Mouse (Mus musculus) limb, embryonic 10.5 days (tissue): ENCODE data around the gene H2-T23. TPM values are rescaled to one million over a fixed set of nuclear protein-coding genes. Genes with fewer than 3 reads are reported as not detected.

Experiments used
- DNase-seq: peaks from one replicate; pipeline ENCODE4 v3.0.0-alpha.2; 2017; ENCODE audit warnings: low spot score
- H3K27ac ChIP-seq: fragments of 300-500 bp; sonication (generic); 2 replicates; pipeline ENCODE4 v1.5.1; 2016; ENCODE audit warnings: mild to moderate bottlenecking
- H3K27me3 ChIP-seq: fragments of 300-500 bp; sonication (generic); 2 replicates; pipeline ENCODE4 v1.6.1; 2016; ENCODE audit warnings: low read depth, mild to moderate bottlenecking; ENCODE audit not compliant: poor library complexity, severe bottlenecking
- H3K36me3 ChIP-seq: fragments of 300-500 bp; sonication (generic); 2 replicates; pipeline ENCODE4 v1.6.1; 2016; ENCODE audit warnings: mild to moderate bottlenecking, moderate library complexity
- H3K4me1 ChIP-seq: fragments of 300-500 bp; sonication (generic); 2 replicates; pipeline ENCODE4 v1.6.1; 2016
- H3K4me3 ChIP-seq: fragments of 300-500 bp; sonication (generic); 2 replicates; pipeline ENCODE4 v1.5.1; 2016; ENCODE audit warnings: mild to moderate bottlenecking, moderate library complexity
- H3K9me3 ChIP-seq: fragments of 300-500 bp; sonication (generic); replicated peaks from 2 replicates; pipeline ENCODE4 v1.6.1; 2016; ENCODE audit warnings: mild to moderate bottlenecking
- WGBS: fragments of 180-500 bp; shearing (Covaris S2); methylation state at CpG from one replicate; pipeline ENCODE4 v1.1.7; 2016; 5-methylcytosine and 5-hydroxymethylcytosine counted together
- polyA plus RNA-seq: library from polyadenylated mRNA; unstranded; fragments of >200 nt; fragmentation: Nextera tagmentation; extraction: Ambion mirVana; gene quantifications from 2 replicates; pipeline ENCODE4 v1.2.1, GENCODE M21; 2016

Gene H2-T23
- polyA plus RNA-seq, 1 experiment from 2014 or later, result 1.5 TPM

DNA sequence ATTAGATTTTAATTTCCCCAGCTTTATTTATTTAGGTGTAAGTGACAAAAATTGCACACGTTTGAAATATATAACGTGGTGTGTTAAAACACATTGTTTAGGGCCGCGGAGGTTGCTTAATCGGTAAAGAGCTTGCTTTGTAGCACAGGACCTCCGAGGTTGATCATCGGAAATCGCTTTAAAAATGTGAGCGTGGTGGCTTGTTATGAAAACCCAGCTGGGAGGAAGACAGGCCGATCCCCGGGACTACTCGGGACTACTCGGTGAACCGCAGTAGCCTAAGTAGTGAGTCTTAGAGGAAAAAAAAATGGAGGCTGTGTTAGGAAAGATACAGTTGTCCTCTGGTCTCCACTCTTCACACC, 37.8 kb downstream of the H2-T23 start:
- DNase-seq, result peak; percentile 32
- WGBS, result 4% methylated on average over 14 of the region's 14 CpGs
- Histone ChIP-seq H3K4me1 (peaks cover 16% of the 10 kb centered on the region), H3K4me3 (peak overlapping the region; percentile 64), H3K9me3 (no peaks in the 10 kb centered on the region), H3K27me3 (no peaks in the 10 kb centered on the region), H3K36me3 (peaks cover 2% of the 10 kb centered on the region; the same call in 1 of the 2 replicates), H3K27ac (peak overlapping the region; percentile 72)

DNA sequence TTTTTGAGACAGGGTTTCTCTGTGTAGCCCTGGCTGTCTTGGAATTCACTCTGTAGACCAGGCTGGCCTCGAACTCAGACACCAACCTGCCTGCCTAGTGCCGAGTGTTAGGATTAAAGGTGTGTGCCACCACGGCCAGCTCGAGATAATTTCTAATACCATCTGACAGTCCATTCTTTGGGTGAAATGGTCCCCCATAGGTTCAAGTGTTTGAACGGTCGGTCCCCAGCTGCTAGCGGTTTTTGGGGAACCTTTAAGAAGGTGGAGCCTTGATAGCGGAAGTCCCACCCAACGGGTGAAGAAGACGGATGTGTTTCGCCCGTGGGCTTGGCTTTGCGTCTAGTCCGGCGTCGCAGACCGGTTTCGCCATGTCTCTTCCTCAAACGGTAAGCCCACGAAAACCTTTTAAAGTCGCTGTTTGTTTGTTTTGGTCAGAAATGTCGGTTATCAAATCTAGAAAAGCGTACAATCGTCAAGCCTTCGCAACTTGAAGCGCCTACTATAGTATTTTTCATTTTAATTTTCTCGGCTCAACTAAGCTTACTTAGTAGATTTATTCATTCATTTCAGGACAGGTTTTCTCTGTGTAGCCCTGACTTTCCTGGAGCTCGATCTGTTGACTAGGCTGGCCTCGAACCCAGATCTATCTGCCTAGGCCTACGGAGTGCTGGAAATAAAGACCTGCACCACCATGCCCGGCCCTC, 38.3 kb downstream of the H2-T23 start:
- Histone ChIP-seq H3K27me3 (no peaks in the 10 kb centered on the region), H3K9me3 (no peaks in the 10 kb centered on the region), H3K4me3 (peak overlapping the region; percentile 64), H3K36me3 (peaks cover 7% of the 10 kb centered on the region), H3K27ac (peak overlapping the region; percentile 72), H3K4me1 (peaks cover 16% of the 10 kb centered on the region)
- 4% methylated on average over 31 of the region's 31 CpGs for WGBS
- DNase-seq, result peak; percentile 81

DNA sequence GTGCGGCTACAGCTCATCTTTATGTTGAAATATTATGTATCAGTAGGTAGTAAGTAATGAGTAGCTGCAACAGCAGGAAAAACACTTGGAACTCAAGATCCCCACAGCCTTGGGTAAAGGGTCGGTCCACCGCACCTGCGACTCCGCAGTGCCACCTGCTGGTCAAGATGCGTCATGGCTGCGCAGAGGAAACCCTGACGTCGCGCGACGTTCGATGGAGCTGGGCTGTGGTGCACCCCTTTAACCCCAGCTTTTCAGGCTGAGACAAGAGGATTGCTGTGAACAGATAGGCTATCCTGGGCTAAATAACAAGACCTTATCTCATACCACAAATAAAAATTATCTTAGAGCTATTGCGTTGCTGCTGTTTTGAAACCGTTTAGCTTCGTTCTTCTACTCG, 39.0 kb downstream of the H2-T23 start:
- Histone ChIP-seq H3K4me3 (peak overlapping the region; percentile 34; the same call in 1 of the 2 replicates), H3K36me3 (peaks cover 13% of the 10 kb centered on the region), H3K9me3 (no peaks in the 10 kb centered on the region), H3K27me3 (no peaks in the 10 kb centered on the region), H3K27ac (no peak overlapping the region), H3K4me1 (peaks cover 16% of the 10 kb centered on the region)
- peak; percentile 90 for DNase-seq
- 7% methylated on average over 17 of the region's 17 CpGs for WGBS

DNA sequence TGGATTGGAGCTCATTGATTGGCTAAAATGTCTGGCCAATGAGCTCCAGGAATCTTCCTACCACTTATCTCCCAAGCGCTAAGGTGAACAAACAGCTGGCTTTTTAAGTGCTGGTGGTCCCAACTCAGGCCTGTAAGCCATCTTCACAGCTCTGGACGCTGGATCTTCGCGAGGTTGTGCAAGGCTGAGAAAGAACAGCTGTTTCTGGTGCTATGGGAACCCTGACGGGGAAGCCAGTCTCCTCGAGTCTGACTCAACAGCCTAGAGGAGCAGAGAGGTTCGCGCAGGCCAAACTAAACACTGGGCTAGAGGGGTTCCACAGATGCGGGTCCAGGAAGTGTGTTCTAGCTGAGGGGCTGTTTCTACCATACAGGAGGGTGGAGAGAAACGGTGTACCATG, 40.9 kb downstream of the H2-T23 start:
- Histone ChIP-seq H3K4me3 (no peak overlapping the region), H3K9me3 (no peaks in the 10 kb centered on the region), H3K4me1 (peaks cover 8% of the 10 kb centered on the region), H3K27me3 (no peaks in the 10 kb centered on the region), H3K27ac (no peak overlapping the region), H3K36me3 (peaks cover 32% of the 10 kb centered on the region)
- WGBS, result 54% methylated on average over 10 of the region's 10 CpGs
- DNase-seq, result no peak

DNA sequence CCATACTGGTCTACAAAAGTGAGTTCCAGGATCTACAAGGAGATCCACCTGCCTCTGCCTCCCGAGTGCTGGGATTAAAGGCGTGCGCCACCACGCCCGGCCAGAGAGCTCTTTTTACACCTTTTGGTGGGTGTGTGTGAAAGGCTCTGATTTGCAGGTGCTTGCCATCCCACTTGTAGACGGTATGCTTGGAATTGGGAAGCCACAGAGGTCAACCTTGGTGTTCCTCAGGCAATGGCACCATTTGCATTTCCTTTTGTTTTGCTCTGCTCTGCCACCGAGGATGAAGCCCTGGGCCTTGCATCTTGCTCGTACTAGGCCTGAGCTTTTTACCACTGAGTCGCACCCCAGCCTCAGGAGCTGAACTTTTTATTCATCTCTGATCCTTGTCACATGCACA, 50.9 kb downstream of the H2-T23 start:
- no peaks in the 10 kb centered on the region for H3K9me3 ChIP-seq
- no peak overlapping the region for H3K4me3 ChIP-seq
- DNase-seq, result no peak
- H3K27me3 ChIP-seq, result no peaks in the 10 kb centered on the region
- H3K27ac ChIP-seq, result no peak overlapping the region
- H3K36me3 ChIP-seq, result peaks cover 60% of the 10 kb centered on the region
- WGBS, result 96% methylated on average over 9 of the region's 9 CpGs
- H3K4me1 ChIP-seq, result peaks cover 22% of the 10 kb centered on the region

DNA sequence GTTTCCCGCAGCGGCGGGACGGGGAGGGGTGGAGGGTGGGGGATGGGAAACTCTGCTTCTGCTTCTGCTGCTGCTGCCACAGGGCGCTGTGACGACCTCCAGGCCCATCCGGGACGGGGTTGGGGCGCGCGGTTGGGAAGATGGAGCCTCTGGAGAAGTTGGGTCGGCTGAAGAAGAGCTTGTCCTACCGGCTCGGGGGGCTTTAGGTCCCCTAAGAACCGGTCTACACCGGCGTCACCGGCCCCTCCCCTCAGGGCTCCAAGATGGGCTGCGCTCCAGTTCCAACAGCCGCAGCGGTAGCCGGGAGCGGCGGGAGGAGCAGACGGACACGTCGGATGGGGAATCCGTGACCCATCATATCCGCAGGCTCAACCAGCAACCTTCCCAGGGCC, 52.3 kb downstream of the H2-T23 start:
- Histone ChIP-seq H3K9me3 (no peaks in the 10 kb centered on the region), H3K36me3 (peaks cover 59% of the 10 kb centered on the region), H3K4me1 (peaks cover 22% of the 10 kb centered on the region), H3K27me3 (no peaks in the 10 kb centered on the region), H3K4me3 (peak overlapping the region; percentile 95), H3K27ac (peak overlapping the region; percentile 95)
- DNase-seq, result no peak
- WGBS, result 0% methylated on average over 26 of the region's 29 CpGs

Other genes with a start within 250 kb of the H2-T23 start
- gene Ier3, start 211.2 kb downstream of the H2-T23 start, polyA plus RNA-seq, result 4.5 and 5.5 TPM in 2 replicates
- 43.0 and 49.7 TPM in 2 replicates for gene Flot1, start 209.6 kb downstream of the H2-T23 start, polyA plus RNA-seq
- 1,509 and 1,575 TPM in 2 replicates for gene Tubb5, start 194.5 kb downstream of the H2-T23 start, polyA plus RNA-seq
- gene Mdc1, start 191.3 kb downstream of the H2-T23 start, polyA plus RNA-seq, result 23.2 and 27.3 TPM in 2 replicates
- 61.7 and 67.1 TPM in 2 replicates for gene Nrm, start 171.5 kb downstream of the H2-T23 start, polyA plus RNA-seq
- 21.4 and 22.1 TPM in 2 replicates for gene Ppp1r18, start 167.3 kb downstream of the H2-T23 start, polyA plus RNA-seq
- 58.4 and 62.4 TPM in 2 replicates for gene Dhx16, start 153.0 kb downstream of the H2-T23 start, polyA plus RNA-seq
- gene 2310061I04Rik, start 135.4 kb downstream of the H2-T23 start, polyA plus RNA-seq, result 23.2 and 27.6 TPM in 2 replicates
- 104 and 131 TPM in 2 replicates for gene Atat1, start 122.8 kb downstream of the H2-T23 start, polyA plus RNA-seq
- 87.6 and 122 TPM in 2 replicates for gene Mrps18b, start 116.5 kb downstream of the H2-T23 start, polyA plus RNA-seq
- 52.9 and 63.4 TPM in 2 replicates for gene Ppp1r10, start 116.4 kb downstream of the H2-T23 start, polyA plus RNA-seq
- 98.3 and 109 TPM in 2 replicates for gene Abcf1, start 63.1 kb downstream of the H2-T23 start, polyA plus RNA-seq
- gene Gnl1, start 53.0 kb downstream of the H2-T23 start, polyA plus RNA-seq, result 61.6 and 63.1 TPM in 2 replicates
- 44.9 and 49.4 TPM in 2 replicates for gene Prr3, start 52.6 kb downstream of the H2-T23 start, polyA plus RNA-seq
- 3.2 and 4.0 TPM in 2 replicates for gene H2-T24, start 12.3 kb downstream of the H2-T23 start, polyA plus RNA-seq
- 5.6 and 9.7 TPM in 2 replicates for gene H2-T22, start 9.9 kb upstream of the H2-T23 start, polyA plus RNA-seq
- not detected in 2 replicates for gene Gm6034, start 10.1 kb upstream of the H2-T23 start, polyA plus RNA-seq
- gene Gm11127, start 25.5 kb upstream of the H2-T23 start, polyA plus RNA-seq, result not detected in 2 replicates
- not detected in 2 replicates for gene Gm19684, start 88.8 kb upstream of the H2-T23 start, polyA plus RNA-seq
- gene Gm7030, start 96.6 kb upstream of the H2-T23 start, polyA plus RNA-seq, result not detected in 2 replicates
- gene Gm8909, start 135.7 kb upstream of the H2-T23 start, polyA plus RNA-seq, result not detected in 2 replicates
- not detected in 2 replicates for gene H2-T3, start 157.4 kb upstream of the H2-T23 start, polyA plus RNA-seq
- gene Rpp21, start 225.2 kb upstream of the H2-T23 start, polyA plus RNA-seq, result 82.4 and 96.0 TPM in 2 replicates
- 20.1 and 24.2 TPM in 2 replicates for gene Trim39, start 239.4 kb upstream of the H2-T23 start, polyA plus RNA-seq